Mouse (Mus musculus) myocyte (in vitro differentiated cells): ENCODE measurements at regions not wholly inside any gene's neighbourhood (a gene's known extent, or its start where the extent isn't known, plus 50 kb on each side); places are given as distances from the start of the nearest gene placed in this dataset.

Experiments used
- CEBPB ChIP-seq: IDR thresholded peaks from 2 replicates; pipeline ENCODE4 v1.6.1; 2011; ENCODE audit warnings: mild to moderate bottlenecking, moderate library complexity; ENCODE audit not compliant: poor library complexity, insufficient read depth, severe bottlenecking
- E2F4 ChIP-seq: IDR thresholded peaks from one replicate; pipeline ENCODE4 v1.6.1; 2011; ENCODE audit warnings: mild to moderate bottlenecking, control low read depth, moderate library complexity; ENCODE audit not compliant: insufficient read depth
- MAX ChIP-seq: IDR thresholded peaks from one replicate; pipeline ENCODE4 v1.6.1; 2011; ENCODE audit warnings: low read depth, mild to moderate bottlenecking, control low read depth
- MYOD1 ChIP-seq, 3 experiments: IDR thresholded peaks; one replicate each; pipeline ENCODE4 v1.6.1; 2011; ENCODE audit warnings: control low read depth in 2 of 3, low read depth in 2 of 3, mild to moderate bottlenecking in 2 of 3, moderate library complexity in 1 of 3; ENCODE audit not compliant: insufficient read length in 2 of 3, control insufficient read depth in 1 of 3
- MYOG ChIP-seq, 3 experiments: IDR thresholded peaks; one replicate each; pipeline ENCODE4 v1.6.1; 2011; ENCODE audit warnings: control low read depth in 2 of 3, low read depth in 2 of 3, mild to moderate bottlenecking in 2 of 3; ENCODE audit not compliant: insufficient read length in 2 of 3, control insufficient read depth in 1 of 3, insufficient read depth in 1 of 3
- POLR2A ChIP-seq: IDR thresholded peaks from one replicate; pipeline ENCODE4 v1.6.1; 2011; ENCODE audit warnings: low read depth, mild to moderate bottlenecking, control low read depth, moderate library complexity; ENCODE audit not compliant: insufficient read length
- POLR2AphosphoS2 ChIP-seq: IDR thresholded peaks from one replicate; pipeline ENCODE4 v1.6.1; 2011; ENCODE audit warnings: low read depth, control low read depth; ENCODE audit not compliant: insufficient read length
- SRF ChIP-seq: IDR thresholded peaks from one replicate; pipeline ENCODE4 v1.6.1; 2011; ENCODE audit warnings: low read depth; ENCODE audit not compliant: control insufficient read depth, insufficient read length
- TCF12 ChIP-seq: IDR thresholded peaks from one replicate; pipeline ENCODE4 v1.6.1; 2011; ENCODE audit warnings: mild to moderate bottlenecking, control low read depth; ENCODE audit not compliant: poor library complexity, insufficient read depth, severe bottlenecking
- TCF3 ChIP-seq: IDR thresholded peaks from one replicate; pipeline ENCODE4 v1.6.1; 2011; ENCODE audit warnings: low read depth, control low read depth; ENCODE audit not compliant: insufficient read length
- USF1 ChIP-seq: IDR thresholded peaks from one replicate; pipeline ENCODE4 v1.6.1; 2011; ENCODE audit warnings: low read depth, mild to moderate bottlenecking, control low read depth, moderate library complexity

DNA sequence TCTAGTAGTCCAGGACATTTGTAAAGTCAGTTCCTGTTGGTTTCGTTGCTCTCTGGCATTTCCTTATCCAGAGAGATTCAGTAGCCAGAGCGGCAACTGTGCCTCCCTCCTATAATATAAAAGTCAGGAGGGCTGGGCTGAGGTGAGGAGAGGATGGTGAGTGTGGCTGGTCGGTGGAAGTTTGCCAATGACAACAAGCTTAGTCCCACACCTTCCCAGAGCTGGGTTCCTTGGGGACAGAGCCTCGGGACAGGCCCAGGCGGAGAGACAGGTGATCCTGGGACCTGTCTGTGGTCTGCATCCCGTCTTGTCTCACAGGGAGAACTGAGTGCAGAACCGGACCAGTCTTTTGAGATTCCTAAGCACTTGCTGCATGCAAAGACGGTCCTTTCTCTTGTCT lies 136.5 kb downstream of the Gadd45g start:
- TF ChIP-seq POLR2A (no peak), MYOD1 (IDR thresholded peaks at IDR 0.05; ENCODE audit: control insufficient read depth in 1 of 3, insufficient read length in 2 of 3, low read depth in 2 of 3) (no peak), MAX (no peak), TCF12 (no peak), MYOG (IDR thresholded peaks at IDR 0.05; ENCODE audit: control insufficient read depth in 1 of 3, insufficient read depth in 1 of 3, insufficient read length in 2 of 3, low read depth in 2 of 3) (no peak), SRF (no peak), USF1 (no peak), E2F4 (no peak), POLR2AphosphoS2 (no peak), CEBPB (no peak), TCF3 (no peak)
